Mouse (Mus musculus) heart, postnatal 14 days (tissue): Measurements from ENCODE around the gene Sdr9c7. TPM values are rescaled to one million over a fixed set of nuclear protein-coding genes. Genes with fewer than 3 reads are reported as not detected.
"Not testable (repeated sequence)": the region's sequence is repeated elsewhere in the genome, so short reads cannot be mapped to it uniquely, and the experiment has no call there.

Source experiments
- DNase-seq, 2 experiments: peaks; one replicate each; pipeline ENCODE4 v3.0.0; 2021 to 2022
- intact Hi-C: fragments of 180-260 bp; cut with DNase I; formaldehyde crosslinking; loops from one replicate; pipeline ENCODE4 v1.15.1; 2025
- total RNA-seq, 2 experiments: library from RNA; stranded (reverse); gene quantifications; 2 replicates each; pipeline ENCODE4 v1.2.3; 2021

The Sdr9c7 gene
- total RNA-seq, 2 experiments from 2014 or later: 0.07 TPM; not detected in 1

DNA sequence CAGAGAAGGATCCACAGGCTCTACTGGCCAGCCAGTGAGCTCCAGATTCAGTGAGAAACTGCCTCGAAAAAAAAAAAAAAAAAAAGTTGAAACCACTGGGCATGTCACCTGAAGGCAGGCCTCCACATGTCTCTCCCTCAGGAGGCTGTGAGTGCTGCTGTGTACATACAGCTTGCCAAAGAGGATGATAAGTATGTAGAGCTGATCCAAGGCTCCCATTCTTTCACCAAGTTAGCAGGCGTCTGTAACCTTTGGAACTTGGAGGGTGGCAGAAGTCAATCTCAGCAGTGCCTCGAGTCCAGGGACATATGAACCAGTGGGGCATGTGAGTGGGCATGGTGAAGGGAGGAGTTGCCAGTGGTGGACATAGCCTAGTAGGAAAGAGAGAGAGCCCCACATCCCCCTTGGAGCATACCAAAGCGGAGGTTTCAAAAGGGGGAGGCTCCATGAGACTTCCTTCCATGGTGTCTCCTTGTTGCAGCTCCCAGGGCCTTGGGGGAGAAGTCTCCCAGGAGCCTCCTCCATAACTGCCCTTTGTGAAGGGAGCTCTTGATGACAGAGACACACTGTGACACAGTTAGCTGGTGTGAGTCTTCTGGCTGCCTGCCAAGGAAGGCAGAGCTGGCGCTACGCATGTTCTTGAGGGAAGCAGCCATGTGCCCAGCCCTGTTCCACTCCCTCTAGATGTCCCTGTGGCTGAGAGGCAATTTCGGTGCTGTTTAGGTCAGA lies 6.6 kb downstream of the Sdr9c7 start:
- intact Hi-C loops: no loop called here
- peak; percentile 4 to 7 for DNase-seq

DNA sequence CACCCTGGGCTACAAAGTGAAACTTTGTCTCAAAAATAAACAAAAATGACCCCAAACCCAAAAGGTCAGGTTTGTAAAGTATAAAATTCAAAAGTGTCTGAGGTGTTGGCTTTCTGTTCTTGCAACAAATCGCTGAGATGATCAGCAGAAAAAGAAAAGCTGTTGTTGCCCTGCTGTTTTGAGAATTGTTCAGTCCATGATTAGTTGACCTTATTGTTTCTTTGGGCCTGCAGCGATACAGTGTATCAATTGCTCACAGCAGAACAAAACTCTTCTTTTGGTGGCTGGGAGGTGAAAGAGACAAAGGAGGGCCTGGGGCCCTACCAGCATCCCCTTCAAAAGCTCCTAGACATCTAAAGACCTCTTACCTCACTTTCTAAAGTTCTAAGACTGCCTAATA lies 7.8 kb downstream of the Sdr9c7 start:
- no peak for DNase-seq
- intact Hi-C loops: no loop called here

- DNase-seq: no peak
- intact Hi-C loops: no loop called here
Observed at GRCm38 (mm10) chr10:127907386-127907951, 9.2 kb downstream of the Sdr9c7 start.

DNA sequence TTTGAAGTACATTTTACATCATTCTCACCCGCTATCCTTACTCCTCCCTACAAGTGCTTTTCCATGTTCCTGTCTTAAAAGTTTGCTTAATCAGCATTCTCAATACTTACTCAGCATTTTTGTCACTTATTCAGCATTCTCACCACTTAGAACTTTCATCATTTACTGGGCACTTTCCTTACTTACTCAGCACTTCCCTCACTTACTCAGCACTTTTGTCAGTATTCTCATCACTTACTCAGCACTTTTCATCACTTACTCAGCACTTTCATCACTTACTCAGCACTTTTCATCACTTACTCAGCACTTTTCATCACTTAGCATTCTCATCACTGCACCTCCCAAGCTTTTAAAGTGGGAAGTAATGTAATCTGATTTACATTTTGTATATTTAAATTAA lies 17.3 kb downstream of the Sdr9c7 start:
- intact Hi-C loops: no loop called here
- DNase-seq: no peak

DNA sequence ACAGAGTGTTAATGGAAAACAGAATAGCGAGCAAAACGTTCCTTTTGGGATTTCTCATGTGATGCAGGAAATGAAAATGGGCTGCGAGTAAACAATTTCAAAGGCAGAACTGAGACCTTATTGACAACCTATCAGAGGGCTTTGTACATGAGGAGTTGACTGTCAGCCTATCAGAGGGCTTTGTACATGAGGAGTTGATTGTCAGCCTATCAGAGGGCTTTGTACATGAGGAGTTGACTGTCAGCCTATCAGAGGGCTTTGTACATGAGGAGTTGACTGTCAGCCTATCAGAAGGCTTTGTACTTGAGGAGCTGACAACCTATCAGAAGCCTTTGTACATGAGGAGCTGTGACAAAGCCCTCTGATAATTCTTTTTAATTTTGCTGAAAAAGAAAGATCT lies 18.9 kb downstream of the Sdr9c7 start:
- intact Hi-C loops, DNase-seq: not testable (repeated sequence)

DNA sequence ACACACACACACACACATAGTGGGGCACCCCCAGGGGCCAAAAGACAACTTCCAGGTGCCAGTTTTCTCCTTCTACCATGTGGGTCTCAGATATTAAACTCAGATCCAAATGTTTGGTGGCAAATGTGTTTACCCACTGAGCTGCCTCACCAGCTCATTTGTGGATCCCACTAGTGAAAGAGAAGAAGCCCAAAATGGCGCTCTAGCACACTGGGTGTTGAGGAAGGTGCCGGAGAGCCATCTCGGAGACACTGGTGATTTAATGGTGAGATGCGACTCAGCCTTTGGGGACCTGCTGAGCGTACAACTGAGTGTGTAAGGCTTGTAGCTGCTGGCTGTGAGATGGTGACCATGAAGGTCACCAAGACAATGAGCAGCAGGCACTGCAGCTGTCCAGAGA lies 19.3 kb downstream of the Sdr9c7 start:
- intact Hi-C loops: no loop called here
- no peak for DNase-seq

- DNase-seq: no peak
- intact Hi-C loops: no loop called here
Observed at GRCm38 (mm10) chr10:127922241-127922640, 23.9 kb downstream of the Sdr9c7 start.

GRCm38 (mm10) chr10:127923024-127923423 lies 24.7 kb downstream of the Sdr9c7 start:
- intact Hi-C loops: no loop called here
- no peak for DNase-seq

DNA sequence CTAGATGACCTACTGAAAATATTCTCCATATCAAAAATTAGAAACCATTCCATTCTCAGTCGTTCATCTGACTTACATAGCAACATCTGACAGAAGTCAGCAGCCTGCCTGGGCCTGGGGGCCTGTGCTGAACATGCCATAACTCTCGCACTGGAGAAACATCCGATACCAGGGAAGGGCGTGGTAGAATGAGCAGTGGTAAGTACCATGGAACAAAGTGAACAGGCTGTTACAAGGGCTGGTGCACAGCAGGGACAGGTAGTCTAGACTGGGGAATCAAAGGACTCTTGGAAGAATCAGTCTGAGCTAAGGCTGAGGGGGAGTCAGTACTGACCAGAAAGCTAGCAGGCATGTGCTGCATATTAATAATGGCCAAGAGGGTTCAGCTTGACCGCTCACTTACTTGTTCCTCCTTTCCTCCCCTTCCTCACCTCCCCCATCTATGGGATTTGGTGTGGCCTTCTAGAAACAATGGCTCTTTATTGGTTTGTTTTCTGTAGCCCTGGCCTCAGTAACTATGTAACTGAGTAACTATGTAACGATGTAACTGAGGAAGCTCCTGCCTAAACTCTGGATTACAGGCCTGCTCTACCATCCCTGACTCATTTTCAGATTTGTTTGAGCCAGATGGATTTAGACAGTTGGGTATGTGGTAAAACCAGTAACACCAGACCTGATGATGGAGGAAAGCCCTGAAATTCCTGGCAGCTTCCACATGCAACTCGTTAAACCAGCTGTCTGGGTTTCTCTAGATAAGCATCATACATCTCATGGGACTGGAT lies 26.5 kb downstream of the Sdr9c7 start:
- no peak for DNase-seq
- intact Hi-C loops: no loop called here

- intact Hi-C loops: no loop called here
- DNase-seq: no peak
Observed at GRCm38 (mm10) chr10:127927737-127928136, 29.4 kb downstream of the Sdr9c7 start.

DNA sequence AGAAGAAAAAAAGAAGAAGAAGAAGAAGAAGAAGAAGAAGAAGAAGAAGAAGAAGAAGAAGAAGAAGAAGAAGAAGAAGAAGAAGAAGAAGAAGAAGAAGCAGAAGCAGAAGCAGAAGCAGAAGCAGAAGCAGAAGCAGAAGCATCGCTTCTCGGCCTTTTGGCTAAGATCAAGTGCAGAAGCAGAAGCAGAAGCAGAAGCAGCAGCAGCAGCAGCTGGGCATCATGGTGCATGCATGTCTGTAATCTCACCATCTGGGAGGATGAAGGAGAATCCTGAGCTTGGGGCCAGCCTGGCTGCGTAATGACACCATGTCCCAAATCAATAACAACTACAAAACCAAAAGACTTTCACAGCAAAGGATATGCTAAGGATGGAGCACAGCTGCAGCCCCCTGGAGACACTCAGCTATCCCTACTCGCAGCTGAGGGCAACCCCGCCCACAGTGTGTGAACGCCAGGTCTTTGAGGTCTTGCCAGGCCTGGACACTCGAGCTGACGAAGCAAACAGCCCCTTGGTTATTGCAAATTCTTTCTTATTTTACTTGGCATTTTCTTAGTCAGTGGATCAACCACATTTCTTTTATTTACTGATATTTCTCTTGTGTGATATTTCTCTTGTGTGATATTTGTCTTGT lies 34.1 kb downstream of the Sdr9c7 start:
- intact Hi-C loops: loop anchor here (10.0 kb wide), 1 partner anchor 358 kb away; no protein-coding TSS in a partner anchor
- peak; percentile 25 to 26 for DNase-seq

DNA sequence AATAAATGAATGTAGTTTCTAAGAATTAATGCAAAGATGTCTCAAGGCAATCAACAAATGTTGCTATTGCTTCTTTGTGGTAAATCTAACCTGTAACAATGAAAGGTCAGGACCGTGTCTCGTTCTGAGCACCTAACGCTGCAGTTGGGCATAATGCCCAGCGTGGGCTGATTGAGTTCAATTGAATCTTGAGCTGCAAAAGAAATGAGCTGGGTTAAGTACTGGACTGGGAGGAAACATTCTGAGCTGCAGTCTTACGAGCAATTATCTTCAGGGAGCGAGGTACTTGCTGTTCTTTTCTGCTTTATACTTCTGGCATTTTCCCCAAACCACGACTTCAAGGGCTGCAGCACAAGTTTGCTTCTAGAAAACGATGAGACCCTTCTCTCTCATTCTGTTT lies 38.0 kb downstream of the Sdr9c7 start:
- no peak for DNase-seq
- intact Hi-C loops: loop anchor here (2.0 to 10.0 kb wide), 3 partner anchors 241 to 361 kb away; partner anchors contain the start of gene Stat6

DNA sequence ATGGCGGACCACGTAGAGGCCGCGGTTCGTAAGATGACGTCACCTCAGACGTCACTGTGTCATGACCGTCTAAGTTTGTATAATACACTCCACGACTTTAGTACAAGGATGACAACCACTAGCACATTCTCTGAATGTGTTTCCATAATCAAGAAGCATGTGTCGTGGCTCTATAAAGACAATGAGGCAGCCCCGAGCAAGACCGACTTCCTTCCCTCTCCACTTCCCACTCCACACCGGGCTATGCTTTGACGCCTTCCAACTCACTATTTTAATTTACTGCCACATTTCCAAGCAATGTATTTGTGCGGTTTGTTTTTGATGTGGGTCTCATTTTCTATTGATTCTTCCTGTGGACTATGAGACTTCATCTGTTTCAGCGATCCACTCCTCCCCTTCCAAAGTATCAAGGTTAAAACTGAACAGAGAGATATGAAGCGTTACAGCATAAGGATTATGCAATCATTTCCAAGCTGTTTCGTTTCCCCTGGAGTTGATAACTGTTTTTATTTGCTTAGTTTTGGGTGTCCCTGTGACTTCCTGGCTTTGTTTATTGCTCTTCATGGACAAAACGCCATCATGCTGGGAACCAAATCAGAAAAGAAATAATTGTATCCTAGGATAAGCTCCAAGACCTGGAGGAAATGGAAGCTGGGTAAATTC lies 38.6 kb downstream of the Sdr9c7 start:
- DNase-seq: no peak

DNA sequence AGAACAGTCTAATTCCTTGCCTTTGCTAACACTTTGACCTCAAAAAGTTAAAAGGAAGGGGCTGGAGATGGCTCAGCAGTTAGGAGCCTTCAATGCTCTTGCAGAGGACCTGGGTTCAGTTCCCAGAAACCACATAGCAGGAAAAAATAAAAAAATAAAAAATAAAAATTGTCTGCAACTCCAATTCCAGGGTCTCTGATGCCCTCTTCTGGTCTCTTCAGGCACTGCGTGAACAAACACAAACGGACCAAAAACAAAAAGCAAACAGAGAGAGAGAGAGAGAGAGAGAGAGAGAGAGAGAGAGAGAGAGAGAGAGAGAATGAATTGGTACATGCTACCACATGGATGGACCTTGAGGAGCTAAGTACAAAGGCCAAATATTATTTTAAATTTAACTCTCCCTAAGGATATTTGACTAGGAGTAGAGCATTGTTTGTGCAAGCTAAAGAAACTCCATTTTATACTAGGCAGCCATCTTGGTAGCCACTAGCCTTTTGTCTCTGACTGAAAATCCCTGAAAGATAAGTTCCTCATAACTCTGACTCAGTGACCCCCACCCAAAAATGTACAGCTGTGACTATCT lies 39.2 kb downstream of the Sdr9c7 start:
- peak; percentile 67 to 81 for DNase-seq
- intact Hi-C loops: loop anchor here (1.0 to 10.0 kb wide), 4 partner anchors 199 to 363 kb away; partner anchors contain the start of gene Stat6

More for the DNA sequence above, 38.6 kb downstream of the Sdr9c7 start:
- intact Hi-C loops: loop anchor here (1.0 to 10.0 kb wide), 4 partner anchors 199 to 362 kb away; partner anchors contain the start of gene Stat6

GRCm38 (mm10) chr10:127939667-127940066 lies 41.3 kb downstream of the Sdr9c7 start:
- intact Hi-C loops: loop anchor here (5.0 to 10.0 kb wide), 2 partner anchors 297 to 365 kb away; partner anchors contain the start of gene Stat6
- DNase-seq: not testable (repeated sequence)

- DNase-seq: peak; percentile 30 to 58
- intact Hi-C loops: loop anchor here (1.0 kb wide), 1 partner anchor 63 kb away; no protein-coding TSS in a partner anchor
Observed at GRCm38 (mm10) chr10:127945432-127946064, 47.2 kb downstream of the Sdr9c7 start.

DNA sequence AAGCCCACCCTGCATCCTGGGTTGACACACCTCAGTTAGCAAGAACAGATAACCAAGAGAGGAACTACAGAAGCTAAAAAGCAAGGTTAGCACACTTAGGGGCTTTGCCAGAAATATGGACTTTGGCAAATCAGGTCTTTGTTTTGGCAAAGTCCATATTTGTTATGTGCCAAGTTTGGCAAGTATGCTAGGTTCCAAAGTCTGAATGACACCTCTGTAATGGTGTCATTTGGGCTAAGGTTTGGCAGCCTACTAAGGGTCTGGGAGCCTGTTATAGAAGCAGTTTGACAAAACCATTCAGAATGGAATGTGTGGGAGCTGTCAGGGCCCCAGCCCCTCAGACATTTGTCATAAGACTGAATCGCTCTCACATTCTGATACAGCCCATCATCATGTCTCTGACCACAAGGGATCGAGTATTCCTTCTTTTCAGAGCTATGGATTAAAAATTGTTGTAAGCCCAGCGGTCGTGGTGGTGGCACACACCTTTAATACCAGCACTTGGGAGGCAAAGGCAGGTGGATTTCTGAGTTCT lies 51.3 kb downstream of the Sdr9c7 start:
- intact Hi-C loops: no loop called here
- no peak for DNase-seq

GRCm38 (mm10) chr10:127951390-127951789 lies 53.1 kb downstream of the Sdr9c7 start:
- intact Hi-C loops: no loop called here
- DNase-seq: no peak

GRCm38 (mm10) chr10:127951821-127952220 lies 53.5 kb downstream of the Sdr9c7 start:
- DNase-seq: no peak

More at GRCm38 (mm10) chr10:127951821-127952220, 53.5 kb downstream of the Sdr9c7 start:
- intact Hi-C loops: no loop called here
